ENCODE assay signal across 11 mouse cellular contexts in genomic region chr9:31168356-31169093, GRCm38 (mm10).
"Had no signal": no experiment of that assay in that cellular context is flagged by ENCODE, and none has a peak within 500 bp of the region (broad histone marks: within the 10 kb centered on the region; RNA-seq: fewer than 3 reads in every experiment).

No protein-coding gene starts in this region.

- DNase-seq: kidney, postnatal 36 days; layer of hippocampus, adult 9-11 months; layer of hippocampus, postnatal 36 days; lung, embryonic 14.5 days; lung, postnatal 10 days; right cerebral cortex, postnatal 14 days; thymus, postnatal 36 days had no signal

- ATAC-seq: liver, embryonic 12.5 days had no signal

- H3K9me3 ChIP-seq: limb, embryonic 15.5 days; liver, embryonic 12.5 days; midbrain, embryonic 12.5 days had no signal

- H3K9ac ChIP-seq: limb, embryonic 15.5 days; liver, embryonic 12.5 days; lung, embryonic 14.5 days; midbrain, embryonic 12.5 days had no signal

- H3K27me3 ChIP-seq: limb, embryonic 15.5 days; liver, embryonic 12.5 days; midbrain, embryonic 12.5 days had no signal

- H3K4me1 ChIP-seq: limb, embryonic 15.5 days; liver, embryonic 12.5 days; midbrain, embryonic 12.5 days had no signal

- H3K4me3 ChIP-seq: limb, embryonic 15.5 days; liver, embryonic 12.5 days; midbrain, embryonic 12.5 days had no signal

- H3K4me2 ChIP-seq: limb, embryonic 15.5 days; liver, embryonic 12.5 days; lung, embryonic 14.5 days; midbrain, embryonic 12.5 days had no signal

- H3K27ac ChIP-seq: kidney, postnatal 0 days; limb, embryonic 15.5 days; liver, embryonic 12.5 days; midbrain, embryonic 12.5 days had no signal
